Mouse (Mus musculus): ENCODE measurements around the gene Hist1h1t. TPM values are rescaled to one million over a fixed set of nuclear protein-coding genes. Genes with fewer than 3 reads are reported as not detected.

Hist1h1t gene
- polyA plus RNA-seq, 1 experiment: not detected

GRCm38 (mm10) chr13:23732156-23732804 is 36.7 kb downstream of the Hist1h1t start:
- 17% methylated on average over 8 of the region's 8 CpGs for WGBS
- Histone ChIP-seq H3K27ac (ENCODE audit: insufficient read depth, low read length) (no peak overlapping the region), H3K4me1 (ENCODE audit: control insufficient read depth, insufficient read depth, low read length) (no peaks in the 10 kb centered on the region), H3K27me3 (ENCODE audit: control insufficient read depth, insufficient read depth, low read length) (no peaks in the 10 kb centered on the region), H3K4me3 (replicated peaks; ENCODE audit: insufficient read depth, low read depth, low read length) (no peak overlapping the region)
- TF ChIP-seq CTCF (IDR thresholded peaks at IDR 0.05; ENCODE audit: borderline replicate concordance, insufficient read depth, low read depth, low read length): peak; percentile 43; the same call in 1 of the 2 replicates
- no peak for TF ChIP-seq POLR2A (IDR thresholded peaks at IDR 0.05; ENCODE audit: borderline replicate concordance, insufficient read depth, low read length)
- DNase-seq: peak in 1 of 2 experiments; percentile 37

- no peak for DNase-seq
- Histone ChIP-seq H3K27me3 (ENCODE audit: control insufficient read depth, insufficient read depth, low read length) (no peaks in the 10 kb centered on the region), H3K4me3 (replicated peaks; ENCODE audit: insufficient read depth, low read depth, low read length) (no peak overlapping the region), H3K4me1 (ENCODE audit: control insufficient read depth, insufficient read depth, low read length) (no peaks in the 10 kb centered on the region), H3K27ac (ENCODE audit: insufficient read depth, low read length) (no peak overlapping the region)
- TF ChIP-seq CTCF (IDR thresholded peaks at IDR 0.05; ENCODE audit: borderline replicate concordance, insufficient read depth, low read depth, low read length): no peak
- TF ChIP-seq POLR2A (IDR thresholded peaks at IDR 0.05; ENCODE audit: borderline replicate concordance, insufficient read depth, low read length): no peak
- WGBS: 91% methylated on average over 5 of the region's 5 CpGs
Measured at GRCm38 (mm10) chr13:23737091-23737490, 41.5 kb downstream of the Hist1h1t start.

GRCm38 (mm10) chr13:23738041-23738440 is 42.4 kb downstream of the Hist1h1t start:
- 23% methylated on average over 4 of the region's 4 CpGs for WGBS
- no peaks in the 10 kb centered on the region for H3K27me3 ChIP-seq (ENCODE audit: control insufficient read depth, insufficient read depth, low read length)
- no peak overlapping the region for H3K4me3 ChIP-seq (replicated peaks; ENCODE audit: insufficient read depth, low read depth, low read length)
- no peak for TF ChIP-seq CTCF (IDR thresholded peaks at IDR 0.05; ENCODE audit: borderline replicate concordance, insufficient read depth, low read depth, low read length)
- DNase-seq: no peak
- no peak overlapping the region for H3K27ac ChIP-seq (ENCODE audit: insufficient read depth, low read length)
- H3K4me1 ChIP-seq (ENCODE audit: control insufficient read depth, insufficient read depth, low read length): no peaks in the 10 kb centered on the region

DNA sequence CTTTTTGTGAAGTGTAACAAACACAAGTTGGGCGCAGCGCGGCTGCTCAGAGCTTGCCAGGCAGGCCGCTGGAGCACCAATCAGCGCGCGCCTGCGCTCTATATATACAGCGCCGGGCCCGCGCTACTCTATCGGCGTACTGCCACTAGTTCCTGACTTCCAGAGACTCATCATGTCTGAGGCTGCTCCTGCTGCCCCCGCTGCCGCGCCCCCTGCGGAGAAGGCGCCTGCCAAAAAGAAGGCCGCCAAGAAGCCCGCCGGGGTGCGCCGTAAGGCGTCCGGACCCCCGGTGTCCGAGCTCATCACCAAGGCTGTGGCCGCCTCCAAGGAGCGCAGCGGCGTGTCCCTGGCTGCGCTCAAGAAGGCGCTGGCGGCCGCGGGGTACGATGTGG is 43.1 kb downstream of the Hist1h1t start, which contains the start of gene Hist1h1c:
Hist1h1c (plus strand) TSS at position 132 of the 392 bp plus-strand sequence.
- H3K4me3 ChIP-seq (replicated peaks; ENCODE audit: insufficient read depth, low read depth, low read length): peak within 1 kb of the TSS; percentile 49
- peak within 1 kb of the TSS; percentile 45; the same call in 1 of the 2 replicates for H3K27ac ChIP-seq (ENCODE audit: insufficient read depth, low read length)
- under 1% methylated on average over 38 of the region's 38 CpGs for WGBS
- no peaks in the 10 kb centered on the region for H3K27me3 ChIP-seq (ENCODE audit: control insufficient read depth, insufficient read depth, low read length)
- DNase-seq: peak; percentile 78 to 80
- TF ChIP-seq POLR2A (IDR thresholded peaks at IDR 0.05; ENCODE audit: borderline replicate concordance, insufficient read depth, low read length) (peak; percentile 51; the same call in 1 of the 2 replicates), CTCF (IDR thresholded peaks at IDR 0.05; ENCODE audit: borderline replicate concordance, insufficient read depth, low read depth, low read length) (no peak)
- no peaks in the 10 kb centered on the region for H3K4me1 ChIP-seq (ENCODE audit: control insufficient read depth, insufficient read depth, low read length)

DNA sequence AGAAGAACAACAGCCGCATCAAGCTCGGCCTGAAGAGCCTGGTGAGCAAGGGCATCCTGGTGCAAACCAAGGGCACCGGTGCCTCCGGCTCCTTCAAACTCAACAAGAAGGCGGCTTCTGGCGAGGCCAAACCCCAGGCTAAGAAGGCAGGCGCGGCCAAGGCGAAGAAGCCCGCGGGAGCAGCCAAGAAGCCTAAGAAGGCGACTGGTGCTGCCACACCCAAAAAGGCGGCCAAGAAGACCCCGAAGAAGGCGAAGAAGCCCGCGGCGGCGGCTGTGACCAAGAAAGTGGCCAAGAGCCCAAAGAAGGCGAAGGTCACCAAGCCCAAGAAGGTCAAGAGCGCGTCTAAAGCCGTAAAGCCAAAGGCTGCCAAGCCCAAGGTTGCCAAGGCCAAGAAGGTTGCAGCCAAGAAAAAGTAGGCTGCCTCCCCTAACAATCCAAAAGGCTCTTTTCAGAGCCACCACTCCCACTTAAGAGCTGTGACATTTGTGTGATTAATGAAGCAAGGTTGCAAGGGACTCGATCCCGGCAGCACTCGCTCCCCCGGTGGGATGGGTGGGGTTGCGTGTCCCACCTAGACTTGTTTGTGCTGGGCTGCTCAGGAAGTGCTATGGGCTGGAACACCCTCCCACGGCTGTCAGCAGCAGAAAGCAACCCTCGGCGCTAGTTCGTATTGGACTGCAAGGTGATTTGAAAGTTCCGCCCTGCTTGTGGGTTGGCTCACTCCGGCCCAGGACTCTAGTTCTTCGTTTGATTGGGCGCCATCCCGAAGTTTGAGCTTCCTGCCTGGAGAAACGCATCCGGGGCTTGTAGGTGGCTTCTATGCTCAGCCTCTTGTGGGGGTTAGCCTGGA is 43.7 kb downstream of the Hist1h1t start:
- WGBS: under 1% methylated on average over 39 of the region's 39 CpGs
- peak overlapping the region; percentile 88 for H3K4me3 ChIP-seq (replicated peaks; ENCODE audit: insufficient read depth, low read depth, low read length)
- no peak for TF ChIP-seq CTCF (IDR thresholded peaks at IDR 0.05; ENCODE audit: borderline replicate concordance, insufficient read depth, low read depth, low read length)
- TF ChIP-seq POLR2A (IDR thresholded peaks at IDR 0.05; ENCODE audit: borderline replicate concordance, insufficient read depth, low read length): peak; percentile 22; the same call in 1 of the 2 replicates
- DNase-seq: peak; percentile 87 to 92
- H3K4me1 ChIP-seq (ENCODE audit: control insufficient read depth, insufficient read depth, low read length): no peaks in the 10 kb centered on the region
- H3K27ac ChIP-seq (ENCODE audit: insufficient read depth, low read length): peak overlapping the region; percentile 45; the same call in 1 of the 2 replicates
- no peaks in the 10 kb centered on the region for H3K27me3 ChIP-seq (ENCODE audit: control insufficient read depth, insufficient read depth, low read length)

DNA sequence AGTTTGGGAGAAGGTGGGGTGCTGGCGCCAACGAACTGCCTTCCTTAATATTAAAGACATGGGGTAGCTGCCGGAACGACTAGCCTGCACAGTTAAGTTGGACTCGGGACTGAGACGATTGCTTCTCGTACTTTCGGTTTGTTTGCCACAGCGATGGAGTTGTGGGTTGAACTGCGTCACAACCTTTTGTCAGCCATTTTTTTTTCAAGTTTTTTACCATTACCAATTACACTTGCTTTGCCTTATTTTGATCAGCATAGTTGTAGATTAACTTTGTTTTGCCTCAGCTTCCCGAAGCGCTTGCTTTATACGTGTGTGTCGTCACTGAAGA is 44.3 kb downstream of the Hist1h1t start:
- TF ChIP-seq CTCF (IDR thresholded peaks at IDR 0.05; ENCODE audit: borderline replicate concordance, insufficient read depth, low read depth, low read length): no peak
- peak; percentile 6; the same call in 1 of the 2 replicates for TF ChIP-seq POLR2A (IDR thresholded peaks at IDR 0.05; ENCODE audit: borderline replicate concordance, insufficient read depth, low read length)
- no peaks in the 10 kb centered on the region for H3K27me3 ChIP-seq (ENCODE audit: control insufficient read depth, insufficient read depth, low read length)
- H3K4me3 ChIP-seq (replicated peaks; ENCODE audit: insufficient read depth, low read depth, low read length): peak overlapping the region; percentile 88
- under 1% methylated on average over 14 of the region's 14 CpGs for WGBS
- H3K4me1 ChIP-seq (ENCODE audit: control insufficient read depth, insufficient read depth, low read length): no peaks in the 10 kb centered on the region
- DNase-seq: no peak
- peak overlapping the region; percentile 34; the same call in 1 of the 2 replicates for H3K27ac ChIP-seq (ENCODE audit: insufficient read depth, low read length)

GRCm38 (mm10) chr13:23740256-23740840 is 44.7 kb downstream of the Hist1h1t start:
- H3K4me3 ChIP-seq (replicated peaks; ENCODE audit: insufficient read depth, low read depth, low read length): peak overlapping the region; percentile 88
- no peak for DNase-seq
- H3K27ac ChIP-seq (ENCODE audit: insufficient read depth, low read length): peak overlapping the region; percentile 34; the same call in 1 of the 2 replicates
- TF ChIP-seq CTCF (IDR thresholded peaks at IDR 0.05; ENCODE audit: borderline replicate concordance, insufficient read depth, low read depth, low read length): no peak
- TF ChIP-seq POLR2A (IDR thresholded peaks at IDR 0.05; ENCODE audit: borderline replicate concordance, insufficient read depth, low read length): no peak
- H3K27me3 ChIP-seq (ENCODE audit: control insufficient read depth, insufficient read depth, low read length): no peaks in the 10 kb centered on the region
- 36% methylated on average over 13 of the region's 13 CpGs for WGBS
- no peaks in the 10 kb centered on the region for H3K4me1 ChIP-seq (ENCODE audit: control insufficient read depth, insufficient read depth, low read length)
